Mouse (Mus musculus): Measurements from ENCODE around the gene Tmem132e. TPM values are rescaled to one million over a fixed set of nuclear protein-coding genes. Genes with fewer than 3 reads are reported as not detected.

The Tmem132e gene
- polyA plus RNA-seq, 1 experiment from 2014 or later = 0.25 TPM

DNA sequence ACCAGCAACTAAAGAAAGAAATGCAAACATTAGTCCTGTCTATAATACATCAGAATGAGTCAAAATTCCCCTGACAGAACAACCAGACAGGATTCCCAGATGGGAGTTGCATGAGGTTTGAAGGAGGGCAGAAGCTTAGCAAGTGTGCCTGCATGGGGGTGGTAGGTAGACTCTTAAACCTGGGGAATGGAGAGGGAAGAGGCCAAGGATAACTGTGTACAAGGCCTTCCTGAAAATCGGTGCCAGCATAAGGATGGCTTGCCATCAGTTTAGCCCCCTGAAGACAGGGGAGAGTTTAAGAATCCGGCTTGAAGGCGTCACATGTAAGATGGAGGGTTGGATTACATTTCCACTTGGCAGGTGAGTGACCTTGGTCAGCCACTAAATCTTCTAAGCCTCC, 102.2 kb downstream of the Tmem132e start:
- Histone ChIP-seq H3K4me2 (no peak overlapping the region), H3K4me1 (replicated peaks; ENCODE audit: control insufficient read depth, insufficient read depth, low read length) (no peaks in the 10 kb centered on the region), H3K9me3 (ENCODE audit: control insufficient read depth, low read length) (no peaks in the 10 kb centered on the region), H3K9ac (ENCODE audit: low read depth, low read length) (no peak overlapping the region), H3K36me3 (ENCODE audit: control insufficient read depth, insufficient read depth, low read length) (no peaks in the 10 kb centered on the region), H3K27ac (ENCODE audit: low read depth, low read length) (no peak overlapping the region), H3K27me3 (replicated peaks; ENCODE audit: control insufficient read depth, insufficient read depth, low read length) (no peaks in the 10 kb centered on the region), H3K4me3 (ENCODE audit: low read depth, low read length) (no peak overlapping the region)
- no peak for ATAC-seq (replicated peaks; ENCODE audit: low FRiP score)
- DNase-seq (ENCODE audit: low spot score) = no peak
- 77% methylated on average over 3 of the region's 3 CpGs for WGBS

Other genes starting within 250 kb of the Tmem132e start
- not detected in 2 replicates for gene Ccl1, start 83.2 kb upstream of the Tmem132e start, polyA plus RNA-seq (2014; fragmentation: Nextera tagmentation; extraction: Ambion mirVana)